Mouse (Mus musculus) heart, adult 2 months (tissue): ENCODE measurements around the gene Pdzk1ip1. TPM values are rescaled to one million over a fixed set of nuclear protein-coding genes. Genes with fewer than 3 reads are reported as not detected.
A peak's percentile ranks its signal among the peaks of the same experiment; 100 is the strongest.

Experiments used
- DNase-seq, 2 experiments: peaks; one replicate each; pipeline ENCODE4 v3.0.0; 2021
- H3K27ac ChIP-seq: fragments of 200-600 bp; 2 replicates; pipeline ENCODE4 v1.8.1; 2022
- H3K27me3 ChIP-seq: fragments of 200-500 bp; 2 replicates; pipeline ENCODE4 v1.6.1; 2012; ENCODE audit warnings: mild to moderate bottlenecking, low read length, inconsistent platforms, mixed read lengths; ENCODE audit not compliant: control insufficient read depth, insufficient read depth
- H3K36me3 ChIP-seq: fragments of 200-500 bp; 2 replicates; pipeline ENCODE4 v1.6.1; 2012; ENCODE audit warnings: low read length, inconsistent platforms; ENCODE audit not compliant: control insufficient read depth, insufficient read depth
- H3K4me1 ChIP-seq: fragments of 200-500 bp; 2 replicates; pipeline ENCODE4 v1.6.1; 2011; ENCODE audit warnings: low read length; ENCODE audit not compliant: control insufficient read depth, insufficient read depth
- H3K4me3 ChIP-seq: fragments of 200-600 bp; 2 replicates; pipeline ENCODE4 v1.8.1; 2022
- H3K79me2 ChIP-seq: fragments of 200-500 bp; replicated peaks from 2 replicates; pipeline ENCODE4 v1.6.1; 2012; ENCODE audit warnings: mild to moderate bottlenecking, inconsistent platforms, low read length, moderate library complexity, mixed read lengths; ENCODE audit not compliant: control insufficient read depth, insufficient read depth
- H3K9ac ChIP-seq: fragments of 200-500 bp; 2 replicates; pipeline ENCODE4 v1.6.1; 2012; ENCODE audit warnings: low read depth, mild to moderate bottlenecking, control low read depth, inconsistent platforms, low read length, mixed read lengths
- CTCF ChIP-seq: fragments of 200-600 bp; IDR thresholded peaks from 2 replicates; pipeline ENCODE4 v1.8.1; 2022; ENCODE audit warnings: antibody characterized with exemption, mild to moderate bottlenecking, moderate library complexity
- EP300 ChIP-seq: fragments of 200-500 bp; IDR thresholded peaks from 2 replicates; pipeline ENCODE4 v1.6.1; 2011; ENCODE audit warnings: low read depth, low read length, control low read depth; ENCODE audit not compliant: insufficient read depth
- POLR2A ChIP-seq: fragments of 200-500 bp; IDR thresholded peaks from 2 replicates; pipeline ENCODE4 v1.6.1; 2011; ENCODE audit warnings: mild to moderate bottlenecking, low read depth, low read length, control low read depth; ENCODE audit not compliant: insufficient read depth
- WGBS: fragments of 180-500 bp; shearing (Covaris S2); methylation state at CpG from one replicate; pipeline ENCODE4 v1.1.7; 2018; 5-methylcytosine and 5-hydroxymethylcytosine counted together
- intact Hi-C: fragments of 180-260 bp; cut with DNase I; formaldehyde crosslinking; loops from one replicate; pipeline ENCODE4 v1.15.1; 2025
- polyA plus RNA-seq: library from polyadenylated mRNA; depleted of rRNA; stranded (reverse); fragments of >200 nt; gene quantifications from 2 replicates; pipeline ENCODE4 v1.2.3, GENCODE M21; 2012
- total RNA-seq, 2 experiments: library from RNA; stranded (reverse); gene quantifications; 2 replicates each; pipeline ENCODE4 v1.2.3; 2021

Gene Pdzk1ip1
- total and polyA plus RNA-seq, 3 experiments: 0.70 to 1.9 (median 0.86) TPM

DNA sequence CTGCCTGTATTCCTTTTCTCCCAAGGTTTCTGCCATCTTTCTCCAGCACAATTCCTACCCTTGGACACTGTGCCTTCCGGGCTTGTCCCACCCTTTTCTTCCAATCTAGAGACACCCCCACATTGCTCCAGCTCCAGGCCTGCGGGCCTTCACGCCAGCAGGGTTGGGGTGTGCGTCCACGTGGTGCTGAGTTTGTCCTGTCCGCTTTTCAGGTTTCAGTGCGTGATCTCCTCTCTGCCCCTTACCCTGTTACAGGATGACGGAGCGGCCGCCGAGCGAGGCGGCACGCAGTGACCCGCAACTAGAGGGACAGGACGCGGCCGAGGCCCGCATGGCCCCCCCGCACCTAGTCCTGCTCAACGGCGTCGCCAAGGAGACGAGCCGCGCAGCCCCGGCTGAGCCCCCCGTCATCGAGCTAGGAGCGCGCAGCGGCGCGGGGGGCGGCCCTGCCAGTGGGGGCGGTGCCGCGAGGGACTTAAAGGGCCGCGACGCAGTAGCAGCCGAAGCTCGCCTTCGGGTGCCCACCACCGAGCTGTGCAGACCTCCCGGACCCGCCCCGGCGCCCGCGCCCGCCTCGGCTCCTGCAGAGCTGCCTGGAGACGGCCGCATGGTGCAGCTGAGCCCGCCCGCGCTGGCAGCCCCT is 25.5 kb upstream of the Pdzk1ip1 start:
- Histone ChIP-seq H3K4me3 (peak overlapping the region; percentile 47), H3K36me3 (no peaks in the 10 kb centered on the region), H3K4me1 (peaks cover 2% of the 10 kb centered on the region; the same call in 1 of the 2 replicates), H3K27ac (peak overlapping the region; percentile 48), H3K27me3 (peaks cover 3% of the 10 kb centered on the region; the same call in 1 of the 2 replicates), H3K79me2 (no peaks in the 10 kb centered on the region), H3K9ac (peak overlapping the region; percentile 55)
- no peak for TF ChIP-seq CTCF
- no peak for TF ChIP-seq POLR2A
- no peak for TF ChIP-seq EP300
- DNase-seq: peak; percentile 42 to 59
- intact Hi-C loops: no loop called here
- 1% methylated on average over 58 of the region's 58 CpGs for WGBS

DNA sequence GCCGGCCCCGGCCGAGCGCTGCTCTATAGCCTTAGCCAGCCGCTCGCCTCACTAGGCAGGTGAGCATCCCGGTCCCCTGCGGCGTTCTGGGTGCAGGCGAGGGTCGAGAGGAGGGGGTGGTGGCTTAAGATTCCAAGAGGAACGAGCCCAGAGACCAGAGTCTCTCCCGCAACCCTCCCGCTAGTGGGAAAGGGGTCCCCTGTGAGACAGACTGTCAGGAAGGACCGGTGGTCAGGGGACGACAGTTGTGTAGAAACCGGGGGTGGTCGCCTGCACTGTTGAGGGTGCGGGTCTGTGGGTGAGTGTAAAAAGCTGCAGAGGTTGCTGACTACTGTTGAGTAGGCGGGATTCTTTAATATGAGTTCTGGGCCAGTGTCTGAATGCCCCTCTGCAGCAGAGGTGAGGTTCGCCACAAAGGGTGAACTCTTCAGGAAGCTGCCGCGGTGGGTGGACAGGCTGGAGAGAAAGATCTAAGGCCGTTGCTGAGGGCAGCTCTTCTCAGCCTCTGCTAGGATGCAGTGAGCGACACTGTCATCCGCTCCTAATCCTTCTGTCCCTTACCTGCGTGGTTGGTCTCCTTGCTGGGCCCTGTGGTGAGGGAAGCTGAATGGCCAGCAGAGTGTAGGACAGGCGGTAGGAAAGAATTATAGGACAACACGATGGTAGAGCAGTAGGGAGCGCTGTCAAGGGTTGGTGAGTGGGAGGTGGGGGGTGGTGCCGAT is 24.8 kb upstream of the Pdzk1ip1 start:
- Histone ChIP-seq H3K27ac (peak overlapping the region; percentile 48), H3K27me3 (peaks cover 3% of the 10 kb centered on the region; the same call in 1 of the 2 replicates), H3K9ac (peak overlapping the region; percentile 55), H3K4me1 (peaks cover 2% of the 10 kb centered on the region; the same call in 1 of the 2 replicates), H3K4me3 (peak overlapping the region; percentile 47), H3K79me2 (no peaks in the 10 kb centered on the region), H3K36me3 (no peaks in the 10 kb centered on the region)
- TF ChIP-seq POLR2A (no peak), EP300 (no peak), CTCF (no peak)
- intact Hi-C loops: no loop called here
- 15% methylated on average over 31 of the region's 31 CpGs for WGBS
- no peak for DNase-seq

DNA sequence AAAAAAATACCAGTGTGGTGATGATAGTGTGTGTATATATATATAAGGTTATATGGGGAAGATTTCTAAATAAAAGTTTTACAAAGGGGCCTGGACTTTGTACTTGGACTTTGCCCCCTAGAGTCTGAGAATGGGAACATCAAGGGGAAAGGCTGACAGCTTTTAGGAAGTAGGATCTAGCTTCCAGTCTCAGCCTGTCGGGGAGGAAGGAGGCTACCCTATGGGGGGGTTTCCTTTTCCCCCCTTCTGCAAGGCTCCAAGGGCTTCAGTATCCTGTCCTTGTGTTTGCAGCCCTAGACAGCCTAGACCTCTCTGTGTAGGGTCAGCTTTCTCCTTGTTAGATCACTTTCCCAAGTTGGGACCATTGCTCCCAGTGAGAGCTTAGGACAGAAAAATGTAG is 16.8 kb upstream of the Pdzk1ip1 start:
- 22% methylated on average over 1 of the region's 1 CpGs for WGBS
- no peak for DNase-seq
- H3K27ac ChIP-seq: no peak overlapping the region
- H3K36me3 ChIP-seq: no peaks in the 10 kb centered on the region
- peaks cover 18% of the 10 kb centered on the region for H3K4me1 ChIP-seq
- no peaks in the 10 kb centered on the region for H3K27me3 ChIP-seq
- no peak overlapping the region for H3K9ac ChIP-seq
- intact Hi-C loops: no loop called here
- no peak for TF ChIP-seq EP300
- TF ChIP-seq CTCF: peak; percentile 47
- no peak overlapping the region for H3K4me3 ChIP-seq
- H3K79me2 ChIP-seq: no peaks in the 10 kb centered on the region

DNA sequence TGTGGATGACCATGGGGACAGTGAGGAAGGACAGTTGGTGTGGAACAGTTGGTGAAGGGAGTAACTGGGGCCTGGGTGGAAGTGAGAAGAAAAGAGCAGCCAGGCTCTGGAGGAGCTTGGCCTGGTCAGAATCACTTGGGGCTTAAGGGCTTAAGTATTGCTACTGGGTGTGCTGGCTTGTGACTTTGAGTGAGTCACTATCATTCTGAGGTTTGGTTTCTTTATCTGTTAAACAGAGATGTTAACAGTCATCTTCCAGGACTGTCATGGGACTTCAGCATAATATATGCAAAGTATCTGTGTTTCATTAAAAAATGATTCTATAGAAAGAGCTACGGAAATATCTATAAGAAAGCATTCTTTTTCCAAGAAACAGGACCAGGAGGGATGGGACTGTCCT is 13.7 kb upstream of the Pdzk1ip1 start:
- no peak overlapping the region for H3K9ac ChIP-seq
- WGBS: 77% methylated on average over 1 of the region's 1 CpGs
- TF ChIP-seq CTCF (no peak), POLR2A (no peak), EP300 (no peak)
- no peaks in the 10 kb centered on the region for H3K79me2 ChIP-seq
- no peak overlapping the region for H3K4me3 ChIP-seq
- intact Hi-C loops: loop anchor here (2.0 kb wide), 1 partner anchor 16 kb away; no protein-coding TSS in a partner anchor
- DNase-seq: no peak
- no peaks in the 10 kb centered on the region for H3K36me3 ChIP-seq
- no peaks in the 10 kb centered on the region for H3K27me3 ChIP-seq
- peaks cover 23% of the 10 kb centered on the region for H3K4me1 ChIP-seq
- peak overlapping the region; percentile 78 for H3K27ac ChIP-seq

DNA sequence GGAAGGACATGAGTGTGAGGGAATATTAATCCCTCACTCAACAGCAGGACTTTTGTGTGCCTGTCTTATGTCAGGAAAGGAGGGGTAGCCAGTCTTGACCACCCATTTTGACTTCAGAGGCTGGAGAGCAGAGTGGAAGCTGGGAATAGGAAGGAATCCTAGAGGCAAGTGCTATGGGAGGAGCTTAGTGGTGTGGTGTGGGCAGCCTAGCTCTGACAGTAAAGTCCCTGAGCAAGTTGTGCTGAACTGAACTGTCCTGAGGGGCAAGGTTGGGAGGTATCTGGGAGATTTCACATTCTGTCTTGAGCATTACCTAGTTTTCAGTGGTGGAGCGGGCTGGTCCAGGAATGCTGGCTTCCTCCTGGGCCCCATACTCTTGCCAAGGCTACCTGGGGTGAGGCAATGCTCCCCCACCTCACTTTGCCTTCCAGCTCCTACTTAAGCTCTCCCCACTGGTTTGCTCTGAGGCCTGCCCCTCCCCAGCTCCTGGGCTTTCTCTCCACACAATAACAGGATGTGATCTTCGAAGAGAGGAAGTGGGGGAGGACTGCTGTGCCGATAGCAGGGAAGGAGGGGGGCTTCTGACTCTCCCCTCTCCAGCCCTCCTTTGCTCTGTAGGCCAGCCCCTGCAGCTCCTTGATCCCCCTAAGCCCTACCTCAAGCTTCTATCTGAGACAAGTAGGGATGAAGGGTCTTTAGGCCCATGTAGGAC is 13.1 kb upstream of the Pdzk1ip1 start:
- WGBS: 28% methylated on average over 3 of the region's 3 CpGs
- peak; percentile 48 to 58 for DNase-seq
- Histone ChIP-seq H3K4me1 (peaks cover 23% of the 10 kb centered on the region), H3K27me3 (no peaks in the 10 kb centered on the region), H3K36me3 (no peaks in the 10 kb centered on the region), H3K9ac (peak overlapping the region; percentile 7; the same call in 1 of the 2 replicates), H3K27ac (peak overlapping the region; percentile 78), H3K79me2 (no peaks in the 10 kb centered on the region), H3K4me3 (no peak overlapping the region)
- intact Hi-C loops: loop anchor here (2.0 kb wide), 1 partner anchor 17 kb away; no protein-coding TSS in a partner anchor
- TF ChIP-seq EP300: peak; percentile 57; the same call in 1 of the 2 replicates
- TF ChIP-seq POLR2A: peak; percentile 56
- TF ChIP-seq CTCF: no peak
